Mouse (Mus musculus) CH12.LX (cell line): ENCODE results near the gene Sema4g. TPM values are rescaled to one million over a fixed set of nuclear protein-coding genes. Genes with fewer than 3 reads are reported as not detected.
A peak's percentile ranks its signal among the peaks of the same experiment; 100 is the strongest.

ENCODE experiments used
- DNase-seq: peaks from one replicate; pipeline ENCODE4 v3.0.0-alpha.2; 2013; ENCODE audit errors: extremely low read depth
- H3K27ac ChIP-seq: 2 replicates; pipeline ENCODE4 v1.5.1; 2012; ENCODE audit warnings: low read depth, mild to moderate bottlenecking, control low read depth, moderate library complexity; ENCODE audit not compliant: insufficient read depth
- H3K27me3 ChIP-seq: replicated peaks from 2 replicates; pipeline ENCODE3; 2012; ENCODE audit warnings: inconsistent platforms
- H3K36me3 ChIP-seq, 2 experiments: replicated peaks in 1 of 2; 2 replicates each; pipeline versions ENCODE3 to v1.6.1; 2012; ENCODE audit warnings: inconsistent platforms in 1 of 2, low read length in 1 of 2, mild to moderate bottlenecking in 1 of 2, mixed read lengths in 1 of 2, moderate library complexity in 1 of 2; ENCODE audit not compliant: control insufficient read depth in 1 of 2, insufficient read depth in 1 of 2
- H3K4me1 ChIP-seq, 2 experiments: 2 replicates each; pipeline ENCODE4 v1.6.1; 2012; ENCODE audit warnings: inconsistent platforms in 1 of 2, moderate library complexity in 1 of 2; ENCODE audit not compliant: insufficient read depth in 2 of 2, control insufficient read depth in 1 of 2
- H3K4me2 ChIP-seq: 2 replicates; pipeline ENCODE4 v1.6.1; 2012; ENCODE audit warnings: low read depth, mild to moderate bottlenecking, control low read depth; ENCODE audit not compliant: poor library complexity, insufficient read depth, severe bottlenecking
- H3K4me3 ChIP-seq, 3 experiments: fragments of 150-350 bp in 1 of 3; sonication (generic) in 1 of 3; replicated peaks in 1 of 3; 2 replicates each; pipeline versions ENCODE3 to v1.5.1; 2011 to 2012; ENCODE audit warnings: low read depth in 2 of 3, low read length in 2 of 3, mild to moderate bottlenecking in 2 of 3, moderate library complexity in 2 of 3, control low read depth in 1 of 3, improper control_type of control experiment in 1 of 3, inconsistent platforms in 1 of 3, mixed read lengths in 1 of 3; ENCODE audit not compliant: poor library complexity in 1 of 3
- H3K79me2 ChIP-seq: replicated peaks from 2 replicates; pipeline ENCODE4 v1.6.1; 2012; ENCODE audit warnings: mild to moderate bottlenecking, moderate library complexity; ENCODE audit not compliant: control insufficient read depth, poor library complexity, insufficient read depth, severe bottlenecking; ENCODE audit errors: extremely low read depth
- H3K9ac ChIP-seq: 2 replicates; pipeline ENCODE4 v1.6.1; 2012; ENCODE audit warnings: low read depth, mild to moderate bottlenecking, control low read depth, moderate library complexity; ENCODE audit not compliant: insufficient read depth
- H3K9me3 ChIP-seq: replicated peaks from 2 replicates; pipeline ENCODE3; 2012; ENCODE audit warnings: low read length, inconsistent platforms, mixed read lengths
- BHLHE40 ChIP-seq: IDR thresholded peaks from 2 replicates; pipeline ENCODE4 v1.6.1; 2011; ENCODE audit warnings: mild to moderate bottlenecking, low read depth, low read length, improper control_type of control experiment
- ELF1 ChIP-seq: IDR thresholded peaks from 2 replicates; pipeline ENCODE4 v1.6.1; 2014; ENCODE audit warnings: low read depth, mild to moderate bottlenecking, inconsistent platforms, low read length, improper control_type of control experiment
- ETS1 ChIP-seq: conservative IDR thresholded peaks from 2 replicates; pipeline ENCODE4 v1.6.1; 2012; ENCODE audit warnings: low read depth, mild to moderate bottlenecking, inconsistent platforms, low read length, improper control_type of control experiment, moderate library complexity
- IRF4 ChIP-seq: IDR thresholded peaks from 2 replicates; pipeline ENCODE4 v1.6.1; 2014; ENCODE audit warnings: low read depth, mild to moderate bottlenecking, inconsistent platforms, low read length, improper control_type of control experiment
- MAFK ChIP-seq: IDR thresholded peaks from 2 replicates; pipeline ENCODE4 v1.6.1; 2011; ENCODE audit warnings: low read length, improper control_type of control experiment; ENCODE audit not compliant: insufficient replicate concordance
- MAX ChIP-seq: IDR thresholded peaks from 2 replicates; pipeline ENCODE4 v1.6.1; 2011; ENCODE audit warnings: low read length, improper control_type of control experiment
- MAZ ChIP-seq: IDR thresholded peaks from 2 replicates; pipeline ENCODE4 v1.6.1; 2012; ENCODE audit warnings: low read depth, mild to moderate bottlenecking, inconsistent platforms, low read length, improper control_type of control experiment, moderate library complexity
- MXI1 ChIP-seq: IDR thresholded peaks from 2 replicates; pipeline ENCODE4 v1.6.1; 2011; ENCODE audit warnings: mild to moderate bottlenecking, low read depth, low read length, improper control_type of control experiment
- MYC ChIP-seq: IDR thresholded peaks from 2 replicates; pipeline ENCODE4 v1.6.1; 2011; ENCODE audit warnings: low read depth, mild to moderate bottlenecking, improper control_type of control experiment, low read length
- NELFE ChIP-seq: IDR thresholded peaks from 2 replicates; pipeline ENCODE4 v1.6.1; 2011; ENCODE audit warnings: low read depth, low read length, improper control_type of control experiment
- POLR2A ChIP-seq: IDR thresholded peaks from 2 replicates; pipeline ENCODE4 v1.6.1; 2011; ENCODE audit warnings: low read depth, mild to moderate bottlenecking, improper control_type of control experiment, low read length
- SIN3A ChIP-seq: IDR thresholded peaks from 2 replicates; pipeline ENCODE4 v1.6.1; 2012; ENCODE audit warnings: low read length, improper control_type of control experiment, inconsistent platforms
- TBP ChIP-seq: conservative IDR thresholded peaks from 2 replicates; pipeline ENCODE4 v1.6.1; 2011; ENCODE audit warnings: low read depth, low read length, improper control_type of control experiment
- TCF12 ChIP-seq: IDR thresholded peaks from 2 replicates; pipeline ENCODE4 v1.6.1; 2014; ENCODE audit warnings: low read depth, mild to moderate bottlenecking, inconsistent platforms, low read length, improper control_type of control experiment
- UBTF ChIP-seq: IDR thresholded peaks from 2 replicates; pipeline ENCODE4 v1.6.1; 2012; ENCODE audit warnings: low read depth, mild to moderate bottlenecking, inconsistent platforms, low read length, improper control_type of control experiment, moderate library complexity
- USF1 ChIP-seq: IDR thresholded peaks from 2 replicates; pipeline ENCODE4 v1.6.1; 2014; ENCODE audit warnings: low read depth, mild to moderate bottlenecking, inconsistent platforms, low read length, improper control_type of control experiment
- USF2 ChIP-seq: conservative IDR thresholded peaks from 2 replicates; pipeline ENCODE4 v1.6.1; 2011; ENCODE audit warnings: low read depth, low read length, improper control_type of control experiment
- dilution Hi-C: fragments of 300-500 bp; cut with MboI; formaldehyde crosslinking; loops from 2 replicates; pipeline ENCODE4 v1.14.3; 2020; ENCODE audit warnings: low sequenced_read_pairs; ENCODE audit not compliant: extremely low pct_unique_long_range_greater_than_20kb, extremely low pct_ligation_motif_present
- in situ Hi-C: fragments of 300-500 bp; cut with MboI; formaldehyde crosslinking; loops from 3 replicates; pipeline ENCODE4 v1.14.3; 2019; ENCODE audit warnings: low sequenced_read_pairs, low pct_ligation_motif_present, low pct_unique_long_range_greater_than_20kb, mixed read lengths
- polyA plus RNA-seq: library from polyadenylated mRNA; unstranded; fragments of >175 nt; gene quantifications from 2 replicates; pipeline ENCODE4 v1.2.1, GENCODE M21; 2012; ENCODE audit warnings: low read depth; ENCODE audit not compliant: insufficient read length
- total RNA-seq, 2 experiments: library from RNA; depleted of rRNA; stranded (reverse); fragments of 300-350 nt in 1 of 2; fragments of >200 nt in 1 of 2; gene quantifications; 2 replicates each; pipeline ENCODE4 v1.2.3; 2012 to 2014

Gene Sema4g
- total and polyA plus RNA-seq, 3 experiments, result 0.71 to 8.4 (median 1.1) TPM

DNA sequence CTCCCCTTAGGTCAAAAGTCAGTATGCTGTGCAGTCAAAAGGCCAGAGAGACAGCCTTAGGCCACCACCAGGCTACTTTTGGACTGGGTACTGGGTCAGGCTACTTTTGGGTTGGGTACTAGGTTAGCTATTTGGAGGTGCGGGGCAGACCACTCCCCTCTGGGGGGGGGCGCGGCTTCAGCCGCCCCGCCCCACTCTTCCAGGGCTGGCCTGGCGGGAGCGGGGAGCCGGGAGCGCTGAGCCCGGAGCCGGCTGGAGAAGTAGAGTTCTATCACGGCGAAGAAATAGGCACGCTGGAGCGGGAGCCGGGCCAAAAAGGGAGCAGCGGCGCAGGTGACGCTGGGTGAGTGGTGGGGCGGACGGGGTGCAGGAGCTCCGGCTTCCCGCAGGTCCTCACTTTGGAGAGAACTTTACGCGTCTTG is 26.1 kb downstream of the Sema4g start:
- H3K4me2 ChIP-seq, result peak overlapping the region; percentile 77; the same call in 1 of the 2 replicates
- in situ Hi-C loops, result no loop called here
- dilution Hi-C loops, result no loop called here
- H3K4me1 ChIP-seq, result peaks cover 15 to 43% of the 10 kb centered on the region in 2 experiments
- peaks cover 5% of the 10 kb centered on the region; the same call in 1 of the 2 replicates for H3K79me2 ChIP-seq
- peak overlapping the region in 1 of 3 experiments; percentile 45 for H3K4me3 ChIP-seq
- no peak overlapping the region; the same call in 1 of the 2 replicates for H3K9ac ChIP-seq
- peak overlapping the region; percentile 54 for H3K27ac ChIP-seq
- peaks cover 18 to 33% of the 10 kb centered on the region in 2 experiments for H3K36me3 ChIP-seq
- H3K27me3 ChIP-seq, result peaks cover 24% of the 10 kb centered on the region
- no peak for DNase-seq
- no peaks in the 10 kb centered on the region for H3K9me3 ChIP-seq
- TF ChIP-seq UBTF, result 0 out of 2 replicates have a peak, but pooled peaks have one; percentile 17
- no peak for TF ChIP-seq MAX
- TF ChIP-seq, all 38 proteins: peak for 1

- dilution Hi-C loops, result no loop called here
- H3K27me3 ChIP-seq, result peaks cover 29% of the 10 kb centered on the region
- in situ Hi-C loops, result no loop called here
- DNase-seq, result no peak
- TF ChIP-seq TCF12, result peak; percentile 48; the same call in 1 of the 2 replicates
- peak; percentile 67; the same call in 1 of the 2 replicates for TF ChIP-seq MXI1
- TF ChIP-seq NELFE, result no peak
- no peak for TF ChIP-seq TBP
- peak; percentile 31; the same call in 1 of the 2 replicates for TF ChIP-seq ETS1
- peak; percentile 91 for TF ChIP-seq BHLHE40
- TF ChIP-seq POLR2A, result peak; percentile 3; the same call in 1 of the 2 replicates
- peak; percentile 72; the same call in 1 of the 2 replicates for TF ChIP-seq SIN3A
- peak; percentile 48; the same call in 1 of the 2 replicates for TF ChIP-seq ELF1
- TF ChIP-seq MAZ, result 0 out of 2 replicates have a peak, but pooled peaks have one; percentile 24
- peak; percentile 58 for TF ChIP-seq USF1
- TF ChIP-seq USF2, result peak; percentile 19; the same call in 1 of the 2 replicates
- peak; percentile 61; the same call in 1 of the 2 replicates for TF ChIP-seq MAX
- TF ChIP-seq MYC, result no peak
- TF ChIP-seq MAFK, result no peak
- 0 out of 2 replicates have a peak, but pooled peaks have one; percentile 1 for TF ChIP-seq IRF4
- H3K79me2 ChIP-seq, result peaks cover 5% of the 10 kb centered on the region; the same call in 1 of the 2 replicates
- peak overlapping the region; percentile 77 for H3K4me2 ChIP-seq
- H3K4me1 ChIP-seq, result peaks cover 19 to 43% of the 10 kb centered on the region in 2 experiments
- H3K36me3 ChIP-seq, result peaks cover 11 to 26% of the 10 kb centered on the region in 2 experiments
- peak overlapping the region; percentile 54 for H3K27ac ChIP-seq
- H3K4me3 ChIP-seq, result peak overlapping the region; percentile 11 to 45 (median 39)
- H3K9ac ChIP-seq, result peak overlapping the region; percentile 87
- H3K9me3 ChIP-seq, result no peaks in the 10 kb centered on the region
These were observed 26.8 kb downstream of the Sema4g start for GRCm38 (mm10) chr19:45015518-45016281.
